Mouse (Mus musculus) heart, adult 2 months (tissue): ENCODE results near the gene Mrc2.

Experiments used
- CTCF ChIP-seq: fragments of 200-600 bp; IDR thresholded peaks from 2 replicates; pipeline ENCODE4 v1.8.1; 2022; ENCODE audit warnings: antibody characterized with exemption, mild to moderate bottlenecking, moderate library complexity
- EP300 ChIP-seq: fragments of 200-500 bp; IDR thresholded peaks from 2 replicates; pipeline ENCODE4 v1.6.1; 2011; ENCODE audit warnings: low read depth, low read length, control low read depth; ENCODE audit not compliant: insufficient read depth
- POLR2A ChIP-seq: fragments of 200-500 bp; IDR thresholded peaks from 2 replicates; pipeline ENCODE4 v1.6.1; 2011; ENCODE audit warnings: mild to moderate bottlenecking, low read depth, low read length, control low read depth; ENCODE audit not compliant: insufficient read depth

DNA sequence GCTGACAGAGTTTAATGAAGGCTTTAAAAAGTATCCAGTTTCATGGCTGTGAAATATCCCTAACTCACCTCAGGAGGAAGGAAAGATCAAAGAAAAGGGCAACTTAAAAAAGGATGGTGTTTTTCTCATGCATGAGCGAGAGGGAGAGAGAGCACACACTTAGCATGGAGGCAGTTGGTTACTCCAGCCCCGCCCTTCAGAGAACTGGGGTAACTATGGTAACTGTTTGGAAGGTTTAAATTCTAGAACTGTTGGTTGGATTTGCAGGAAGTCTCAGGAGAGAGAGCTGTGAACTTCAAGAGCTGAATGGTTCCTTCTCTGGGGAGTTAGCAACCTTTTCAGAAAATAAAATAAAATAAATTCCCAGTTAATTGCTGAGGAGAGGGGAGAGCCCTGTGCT, 96.2 kb downstream of the Mrc2 start:
- TF ChIP-seq EP300 (no peak), CTCF (no peak), POLR2A (no peak)
